Mouse (Mus musculus) urinary bladder, adult 18-20 months (tissue): ENCODE results near the gene Samd4b.
A peak's percentile ranks its signal among the peaks of the same experiment; 100 is the strongest.
"Not testable (repeated sequence)": the region's sequence is repeated elsewhere in the genome, so short reads cannot be mapped to it uniquely, and the experiment has no call there.

Source experiments
- DNase-seq, 2 experiments: peaks; one replicate each; pipeline ENCODE4 v3.0.0; 2022; ENCODE audit warnings: low spot score in 2 of 2, mixed read lengths in 2 of 2

The Samd4b gene

DNA sequence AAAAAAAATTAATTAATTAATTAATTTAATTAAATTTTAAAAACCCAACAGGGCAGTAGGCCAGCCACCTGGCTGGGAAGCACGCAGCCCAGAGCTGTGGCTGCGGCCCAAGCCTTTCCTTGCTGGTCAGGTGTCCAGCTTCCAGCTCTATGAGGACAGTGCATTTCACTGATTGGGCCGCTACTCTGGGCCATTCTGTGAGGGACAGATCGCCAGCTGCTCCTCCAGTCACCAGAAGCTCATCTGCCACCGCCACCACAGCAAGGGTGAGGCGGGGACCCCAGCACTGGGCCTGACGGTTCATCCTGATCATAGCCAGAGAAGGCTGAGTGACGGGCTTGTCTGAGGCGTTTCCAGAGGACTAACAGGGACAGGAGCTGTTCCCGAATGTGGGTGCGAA is 36.0 kb downstream of the Samd4b start:
- no peak for DNase-seq

DNA sequence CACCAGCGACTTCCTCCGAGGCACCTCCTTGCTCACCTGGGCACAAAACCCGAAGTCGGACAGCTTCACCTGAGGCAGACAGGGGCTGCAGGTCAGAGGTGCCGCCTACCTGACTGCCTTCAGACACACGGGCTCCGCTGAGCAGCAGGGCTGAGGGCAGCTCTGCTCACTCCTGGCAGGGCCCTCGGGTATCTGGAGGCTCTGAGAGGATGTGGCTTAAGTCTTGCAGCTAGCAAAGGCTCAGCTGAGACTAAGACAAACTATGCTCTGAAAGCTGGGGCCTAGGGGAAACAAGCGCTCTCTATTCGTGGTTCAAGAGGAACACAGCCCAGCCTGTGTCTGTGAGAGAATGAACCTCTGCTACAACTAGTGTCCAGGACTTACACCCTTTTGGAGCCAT is 37.1 kb downstream of the Samd4b start:
- no peak for DNase-seq

DNA sequence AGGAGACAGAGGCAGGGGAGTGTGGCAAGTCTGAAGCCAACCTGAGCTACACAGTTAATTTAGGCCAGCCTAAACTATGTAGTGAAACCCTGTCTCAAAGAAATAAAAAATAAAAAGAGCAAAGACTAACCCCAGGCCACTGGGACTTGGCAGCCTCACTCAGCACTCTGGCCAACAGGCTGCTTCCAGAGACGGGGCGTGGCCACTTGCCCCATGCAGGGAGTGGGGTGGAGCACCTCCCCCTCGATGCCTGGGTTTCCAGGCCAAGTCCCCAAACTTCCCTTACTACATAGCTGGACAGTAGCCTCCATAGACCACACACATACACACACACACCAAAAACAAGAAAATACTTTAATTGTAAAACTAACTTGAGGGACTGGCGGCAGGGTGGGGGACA is 39.5 kb downstream of the Samd4b start:
- peak in 1 of 2 experiments; percentile 44 for DNase-seq

- DNase-seq = no peak
Observed at GRCm38 (mm10) chr7:28557708-28558107, 40.2 kb downstream of the Samd4b start.

DNA sequence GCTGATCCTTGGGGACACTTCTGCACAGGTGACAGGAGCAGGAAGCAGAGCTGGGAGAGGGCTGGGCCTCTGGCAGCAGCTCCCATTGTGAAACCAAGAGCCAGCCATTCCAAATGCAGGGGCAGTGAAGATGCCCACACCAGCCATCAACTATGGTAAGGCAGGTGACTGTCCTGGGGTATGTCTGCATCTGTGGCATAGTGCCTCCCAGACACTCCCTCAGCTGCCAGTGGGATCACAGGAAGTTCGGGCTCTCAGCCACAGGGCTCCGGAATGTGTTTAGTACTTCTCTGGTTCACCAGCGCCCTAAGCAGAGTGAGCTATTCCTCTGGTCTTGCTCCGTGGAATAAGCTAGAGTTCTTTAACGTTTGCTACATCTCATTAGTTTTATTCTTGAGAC is 40.9 kb downstream of the Samd4b start:
- no peak for DNase-seq

DNA sequence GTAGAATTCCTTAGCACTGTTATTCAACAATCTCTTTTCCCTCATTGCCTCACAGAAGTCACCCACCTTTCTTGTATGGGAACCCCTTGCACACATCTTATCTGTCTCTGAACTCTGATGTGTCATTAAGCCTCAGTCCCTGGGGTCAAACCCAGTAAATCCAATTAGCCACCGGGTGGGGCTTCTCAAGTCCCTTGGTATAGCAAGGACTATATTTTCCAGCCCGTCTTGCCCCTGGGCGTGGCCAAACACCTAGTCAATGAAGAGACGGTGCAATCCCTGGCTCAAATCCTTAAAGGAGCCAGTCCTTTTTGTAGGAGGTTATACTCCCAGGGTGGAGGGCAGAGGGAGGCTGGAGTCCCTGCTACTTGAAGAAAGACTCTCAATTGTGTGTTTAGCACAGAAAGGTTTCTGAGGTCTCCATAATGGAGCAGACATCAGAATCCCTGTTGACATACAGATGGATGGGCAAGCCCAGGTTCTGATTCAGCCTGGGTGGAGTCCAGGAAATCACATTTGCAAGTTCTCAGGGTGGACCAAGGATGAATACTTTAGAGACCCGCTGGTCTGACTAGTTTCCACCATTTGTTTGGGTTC is 41.9 kb downstream of the Samd4b start:
- no peak for DNase-seq

GRCm38 (mm10) chr7:28553076-28553475 is 44.9 kb downstream of the Samd4b start:
- DNase-seq = peak in 1 of 2 experiments; percentile 73

DNA sequence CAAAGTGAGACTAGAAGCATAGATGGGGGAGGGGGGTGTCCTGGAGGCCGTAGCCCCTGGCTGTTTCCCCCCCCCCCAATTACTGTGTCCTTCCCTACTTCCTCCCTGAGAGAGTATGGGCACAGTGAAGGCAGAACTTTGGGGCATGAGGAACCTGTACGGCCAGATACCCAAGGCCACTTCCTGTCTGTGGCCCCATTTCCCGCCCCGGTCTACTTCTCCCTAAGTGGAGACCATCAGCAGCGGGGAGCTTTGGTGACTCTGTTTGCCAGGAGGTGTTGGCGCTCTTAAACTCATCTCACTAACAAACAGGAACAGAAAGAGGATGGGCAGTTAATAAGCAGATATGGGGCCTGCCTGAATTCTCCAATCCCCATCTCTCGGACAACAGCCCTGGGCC is 50.3 kb downstream of the Samd4b start:
- no peak for DNase-seq

- DNase-seq = no peak
Observed at GRCm38 (mm10) chr7:28547154-28547553, 50.8 kb downstream of the Samd4b start, which contains the start of gene Nccrp1. Gene Nccrp1 (minus strand): TSS chr7:28547254.

DNA sequence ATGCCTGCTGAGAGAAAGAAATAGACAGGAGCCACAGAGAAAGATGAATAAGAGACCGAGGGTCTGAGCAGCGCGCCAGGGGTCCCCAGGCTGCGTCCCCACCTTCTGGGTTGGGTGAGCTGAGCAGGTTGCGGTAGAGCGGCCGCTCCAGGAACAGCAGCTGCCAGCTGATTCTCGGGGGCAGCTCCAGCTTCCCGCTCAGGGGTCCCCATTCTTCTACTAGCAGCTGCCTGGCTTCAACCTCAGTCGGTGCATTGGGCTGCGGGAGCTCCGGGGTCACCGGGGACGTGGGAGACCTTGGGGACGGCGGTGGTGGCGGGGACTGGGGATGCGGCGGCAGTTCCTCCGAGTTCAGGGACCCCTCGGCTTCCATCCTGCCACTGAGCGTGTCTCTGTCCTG is 51.3 kb downstream of the Samd4b start:
- DNase-seq = no peak

DNA sequence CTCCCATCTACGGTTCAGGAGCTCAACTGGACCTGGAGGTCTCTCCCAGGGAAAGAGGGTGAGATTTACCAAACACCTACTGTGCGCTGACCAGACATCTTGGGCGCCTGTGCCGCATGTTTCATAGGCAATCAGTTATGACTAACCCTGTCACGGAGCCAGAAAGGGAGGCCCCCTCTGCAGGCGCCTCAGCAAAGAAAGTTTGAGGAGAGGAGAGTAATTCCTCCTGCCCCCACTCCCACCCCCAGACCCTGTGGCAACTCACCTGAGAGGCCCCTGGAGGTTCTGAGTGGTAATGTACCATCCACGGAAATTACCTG is 52.1 kb downstream of the Samd4b start:
- no peak for DNase-seq

- DNase-seq = no peak
Observed at GRCm38 (mm10) chr7:28545048-28545890, 52.7 kb downstream of the Samd4b start.

GRCm38 (mm10) chr7:28544051-28544601 is 53.8 kb downstream of the Samd4b start:
- DNase-seq = no peak

DNA sequence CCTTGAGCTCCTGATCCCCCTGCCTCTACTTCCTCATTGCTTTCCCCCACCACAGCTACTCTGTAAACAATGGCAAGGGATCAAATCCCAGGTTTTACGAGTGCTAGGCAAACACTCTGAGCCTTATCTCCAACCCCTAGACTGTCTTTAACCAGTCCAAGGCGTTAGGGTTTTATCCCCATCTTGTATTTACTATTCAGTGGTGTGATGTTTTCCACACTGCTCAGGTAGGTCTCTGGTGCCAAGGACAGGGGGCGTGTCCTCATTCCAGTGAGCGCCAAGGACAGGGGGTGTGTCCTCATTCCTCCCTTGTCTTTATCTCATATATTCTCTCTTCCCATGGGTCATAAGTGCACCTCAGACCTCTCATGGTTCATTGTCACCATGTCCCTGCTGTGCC is 57.4 kb downstream of the Samd4b start, which contains the start of gene Sycn:
Gene Sycn (plus strand): TSS at position 360 of the 400 bp plus-strand sequence.
- no peak for DNase-seq

DNA sequence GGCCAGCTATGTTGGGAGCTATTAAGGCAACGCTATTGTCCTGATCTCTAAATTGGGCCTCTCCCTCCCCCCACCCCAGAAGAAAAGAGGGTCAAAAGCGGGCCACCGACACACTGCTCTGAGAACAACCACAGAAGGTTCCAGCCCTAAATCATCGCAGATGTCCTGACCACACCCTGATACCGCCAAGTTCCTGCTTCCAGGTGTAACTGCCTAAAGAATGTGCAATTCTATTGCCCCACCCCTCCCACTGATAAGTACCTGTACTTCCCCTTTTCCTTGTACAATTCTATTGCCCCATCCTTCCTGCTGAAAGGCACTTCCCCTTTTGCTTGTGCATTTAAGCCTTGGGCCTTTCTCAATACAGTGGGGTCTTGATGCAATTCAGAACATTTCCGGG is 59.1 kb downstream of the Samd4b start:
- DNase-seq = not testable (repeated sequence)

DNA sequence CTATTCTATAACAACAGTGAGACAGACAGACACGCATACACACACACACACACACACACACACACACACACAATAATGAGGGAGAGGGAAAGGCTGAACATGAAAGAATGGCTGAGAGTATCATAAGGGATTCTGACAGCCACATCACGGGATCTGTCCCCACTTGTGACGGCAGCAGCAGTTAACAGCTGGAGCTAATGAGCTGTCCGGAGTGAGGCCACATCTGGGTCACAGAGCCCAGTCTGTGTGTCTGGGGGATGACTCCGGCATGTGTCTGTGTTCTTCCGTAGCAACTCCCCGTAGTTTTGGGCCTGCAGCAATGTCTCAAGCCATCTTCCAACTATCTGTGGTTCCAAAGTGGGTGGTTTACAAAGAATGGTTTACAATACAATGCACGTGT is 65.9 kb downstream of the Samd4b start:
- DNase-seq = no peak

- DNase-seq = peak; percentile 62 to 79
Observed at GRCm38 (mm10) chr7:28527922-28528719, 69.8 kb downstream of the Samd4b start.

- DNase-seq = not testable (repeated sequence)
Observed at GRCm38 (mm10) chr7:28522536-28522935, 75.4 kb downstream of the Samd4b start, which contains the start of gene Ifnl3. Gene Ifnl3 (plus strand): TSS chr7:28522836.

DNA sequence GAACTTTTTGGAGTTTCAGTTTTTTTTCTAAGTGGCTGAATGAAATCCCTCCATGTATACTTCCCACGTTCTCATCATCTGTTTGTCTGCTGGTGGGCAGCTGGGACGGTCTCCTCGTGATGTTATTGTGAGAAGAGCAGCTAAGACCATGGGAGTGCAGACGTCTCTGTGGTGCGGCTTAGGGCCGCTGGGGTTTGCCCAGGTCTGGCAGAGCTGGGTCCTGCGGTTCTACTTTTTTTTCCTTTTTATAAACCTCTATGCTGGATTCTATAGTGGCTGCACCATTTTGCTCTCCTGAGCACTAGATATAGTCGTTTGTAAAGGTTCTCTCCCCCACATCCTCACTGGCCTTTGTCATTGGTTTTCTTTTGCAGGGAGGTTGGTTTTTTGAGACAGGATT is 86.5 kb downstream of the Samd4b start:
- no peak for DNase-seq

DNA sequence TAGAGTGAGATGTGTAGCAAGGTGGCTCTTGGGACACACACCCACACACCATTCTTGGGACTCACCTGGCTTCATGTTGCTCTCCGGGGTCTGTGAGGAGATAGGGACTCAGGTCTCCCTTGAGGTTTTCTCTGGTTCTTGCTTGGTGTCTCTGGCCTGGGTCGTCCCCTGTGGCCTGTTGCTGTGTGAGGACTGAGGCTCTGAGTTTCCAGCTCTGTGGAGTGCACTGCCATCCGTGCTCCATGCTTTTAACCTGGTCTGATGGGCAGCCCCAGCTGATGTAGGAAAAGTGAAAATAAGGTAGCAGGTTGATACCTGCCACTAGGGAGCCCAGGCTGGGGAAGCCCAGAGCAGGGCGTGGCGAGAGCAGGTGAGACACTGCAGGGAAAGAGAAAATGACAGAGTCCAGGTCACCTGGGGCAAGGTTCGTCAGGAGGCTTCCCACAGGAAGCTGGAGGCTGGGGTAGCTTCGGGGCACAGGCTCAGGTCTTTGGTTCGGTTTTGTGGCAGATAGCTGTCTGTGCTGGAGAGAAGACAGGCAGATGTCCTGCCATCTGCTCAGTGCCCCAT is 87.5 kb downstream of the Samd4b start, which contains the start of gene Ifnl2:
Gene Ifnl2 (minus strand): TSS at position 51 of the 570 bp plus-strand sequence.
- DNase-seq = not testable (repeated sequence)

DNA sequence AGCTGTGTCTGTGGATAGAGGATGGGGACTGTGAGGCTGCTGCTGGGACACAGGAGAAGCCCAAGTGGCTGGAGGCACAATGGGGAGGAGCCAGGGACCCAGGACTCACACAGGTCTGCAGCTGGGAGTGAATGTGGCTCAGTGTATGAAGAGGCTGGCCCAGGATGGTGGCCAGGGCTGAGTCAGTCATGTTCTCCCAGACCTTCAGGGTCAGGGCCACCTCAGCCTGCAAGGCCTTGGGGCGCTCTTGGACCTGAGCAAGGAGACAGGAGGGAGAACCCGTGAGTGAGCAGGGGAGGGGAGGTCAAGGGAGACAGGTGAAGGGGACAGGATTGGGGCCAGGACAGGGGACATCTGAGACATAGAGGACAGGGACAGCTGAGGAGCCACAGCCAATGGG is 88.8 kb downstream of the Samd4b start:
- not testable (repeated sequence) for DNase-seq

DNA sequence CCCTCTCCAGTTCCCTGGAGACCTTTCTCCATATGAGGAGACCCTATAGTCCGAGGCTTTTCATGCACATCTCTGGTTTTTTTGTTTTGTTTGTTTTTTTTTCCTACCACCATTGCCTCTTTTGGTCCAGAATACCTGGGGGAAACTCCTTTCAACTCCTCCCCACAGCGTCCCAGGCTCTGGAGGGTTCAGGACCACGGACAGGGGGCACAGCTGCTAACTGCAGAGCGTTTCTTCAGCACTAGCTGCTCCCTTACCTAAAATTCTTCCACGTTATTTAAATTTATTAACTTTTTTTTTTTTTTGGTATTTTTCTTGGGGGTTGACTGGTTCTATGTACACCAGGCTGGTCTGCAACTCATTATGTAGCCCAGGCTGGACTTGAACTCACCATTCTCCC is 92.4 kb downstream of the Samd4b start:
- no peak for DNase-seq
